Mouse (Mus musculus): ENCODE data around the gene Csmd2. TPM values are rescaled to one million over a fixed set of nuclear protein-coding genes. Genes with fewer than 3 reads are reported as not detected.

The Csmd2 gene
- polyA plus RNA-seq, 1 experiment, result 0.07 TPM

GRCm38 (mm10) chr4:127972976-127973375, 14.7 kb upstream of the Csmd2 start:
- Histone ChIP-seq H3K4me3 (ENCODE audit: extremely low read depth, insufficient read depth, insufficient read length) (no peak overlapping the region), H3K36me3 (ENCODE audit: control insufficient read depth, insufficient read depth, low read length) (no peaks in the 10 kb centered on the region), H3K27ac (ENCODE audit: insufficient read depth, low read length) (no peak overlapping the region), H3K27me3 (ENCODE audit: control insufficient read depth, insufficient read depth, low read length) (no peaks in the 10 kb centered on the region), H3K4me1 (ENCODE audit: control insufficient read depth, insufficient read depth, insufficient read length) (no peaks in the 10 kb centered on the region)
- no peak for DNase-seq (ENCODE audit: low read depth in 1 of 2, low spot score in 2 of 2)
- TF ChIP-seq POLR2A (IDR thresholded peaks at IDR 0.05; ENCODE audit: low read depth, low read length), result no peak
- TF ChIP-seq CTCF (IDR thresholded peaks at IDR 0.05; ENCODE audit: extremely low read depth, insufficient read depth, insufficient read length, insufficient replicate concordance), result no peak
- 80% methylated on average over 3 of the region's 3 CpGs for WGBS

DNA sequence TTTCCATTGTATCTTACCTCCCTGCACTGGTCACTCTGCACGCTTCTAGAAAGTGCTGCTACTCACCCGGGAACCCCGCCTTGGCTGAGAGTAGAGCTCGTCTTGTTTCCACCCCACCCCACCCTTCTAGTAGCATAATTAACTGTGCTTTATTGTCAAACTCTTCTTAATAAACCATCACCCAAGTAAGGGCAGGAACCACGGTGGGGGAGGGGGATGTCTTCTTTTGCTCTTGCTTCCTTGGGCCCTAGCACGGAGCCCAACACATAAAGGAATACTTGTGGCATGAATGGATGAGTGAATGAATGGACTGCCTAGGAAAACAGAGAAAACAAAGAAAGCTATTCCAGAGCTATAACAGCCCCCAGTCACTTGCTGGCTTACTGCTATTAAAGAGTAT, 6.5 kb upstream of the Csmd2 start:
- no peak for TF ChIP-seq CTCF (IDR thresholded peaks at IDR 0.05; ENCODE audit: extremely low read depth, insufficient read depth, insufficient read length, insufficient replicate concordance)
- no peak for TF ChIP-seq POLR2A (IDR thresholded peaks at IDR 0.05; ENCODE audit: low read depth, low read length)
- H3K36me3 ChIP-seq (ENCODE audit: control insufficient read depth, insufficient read depth, low read length), result no peaks in the 10 kb centered on the region
- H3K4me1 ChIP-seq (ENCODE audit: control insufficient read depth, insufficient read depth, insufficient read length), result no peaks in the 10 kb centered on the region
- no peak overlapping the region for H3K27ac ChIP-seq (ENCODE audit: insufficient read depth, low read length)
- no peaks in the 10 kb centered on the region for H3K27me3 ChIP-seq (ENCODE audit: control insufficient read depth, insufficient read depth, low read length)
- H3K4me3 ChIP-seq (ENCODE audit: extremely low read depth, insufficient read depth, insufficient read length), result no peak overlapping the region
- DNase-seq (ENCODE audit: low read depth in 1 of 2, low spot score in 2 of 2), result no peak
- 86% methylated on average over 6 of the region's 6 CpGs for WGBS

DNA sequence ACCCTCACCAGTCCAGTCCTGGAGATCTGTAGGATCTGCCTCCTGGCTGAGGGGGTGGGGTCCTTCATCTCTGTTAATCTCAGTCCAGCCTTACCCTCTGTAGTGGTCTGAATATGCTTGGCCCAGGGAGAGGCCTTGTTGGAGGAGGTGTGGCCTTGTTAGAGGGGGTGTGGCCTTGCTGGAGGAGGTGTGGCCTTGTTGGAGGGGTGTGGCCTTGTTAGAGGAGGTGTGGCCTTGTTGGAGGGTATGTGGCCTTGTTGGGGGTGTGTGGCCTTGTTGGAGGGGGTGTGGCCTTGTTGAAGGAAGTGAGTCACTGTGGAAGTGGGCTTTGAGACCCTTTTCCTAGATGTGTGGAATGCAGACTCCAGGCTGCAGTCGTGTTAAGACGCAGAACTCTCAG, 3.2 kb upstream of the Csmd2 start:
- H3K4me3 ChIP-seq (ENCODE audit: extremely low read depth, insufficient read depth, insufficient read length), result no peak overlapping the region
- no peak overlapping the region for H3K27ac ChIP-seq (ENCODE audit: insufficient read depth, low read length)
- H3K4me1 ChIP-seq (ENCODE audit: control insufficient read depth, insufficient read depth, insufficient read length), result no peaks in the 10 kb centered on the region
- peaks cover 5% of the 10 kb centered on the region; the same call in 1 of the 2 replicates for H3K27me3 ChIP-seq (ENCODE audit: control insufficient read depth, insufficient read depth, low read length)
- no peak for DNase-seq (ENCODE audit: low read depth in 1 of 2, low spot score in 2 of 2)
- no peaks in the 10 kb centered on the region for H3K36me3 ChIP-seq (ENCODE audit: control insufficient read depth, insufficient read depth, low read length)
- TF ChIP-seq POLR2A (IDR thresholded peaks at IDR 0.05; ENCODE audit: low read depth, low read length) (no peak), CTCF (IDR thresholded peaks at IDR 0.05; ENCODE audit: extremely low read depth, insufficient read depth, insufficient read length, insufficient replicate concordance) (no peak)
- WGBS, result 75% methylated on average over 2 of the region's 2 CpGs

DNA sequence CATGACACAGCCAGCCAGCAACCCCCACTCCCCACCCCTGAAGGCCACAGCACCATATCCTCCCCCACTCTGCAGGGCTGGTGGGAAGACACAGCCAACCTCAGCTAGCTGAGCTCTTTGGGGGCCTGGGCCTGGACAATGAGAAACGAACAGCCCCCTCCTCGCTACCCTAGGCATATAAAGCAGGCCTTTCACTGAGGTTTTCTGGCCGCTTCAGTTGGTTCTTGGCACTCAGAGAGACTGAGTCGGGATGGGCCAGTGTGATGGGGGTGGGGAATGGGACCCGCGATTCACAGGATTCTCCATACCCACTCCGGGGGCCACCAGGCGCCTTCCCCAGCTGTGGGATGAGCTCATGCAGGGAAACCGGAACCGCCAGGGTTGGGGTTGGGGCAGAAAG, 1.8 kb upstream of the Csmd2 start:
- Histone ChIP-seq H3K27me3 (ENCODE audit: control insufficient read depth, insufficient read depth, low read length) (peaks cover 5% of the 10 kb centered on the region; the same call in 1 of the 2 replicates), H3K36me3 (ENCODE audit: control insufficient read depth, insufficient read depth, low read length) (no peaks in the 10 kb centered on the region), H3K4me3 (ENCODE audit: extremely low read depth, insufficient read depth, insufficient read length) (no peak overlapping the region), H3K27ac (ENCODE audit: insufficient read depth, low read length) (no peak overlapping the region), H3K4me1 (ENCODE audit: control insufficient read depth, insufficient read depth, insufficient read length) (no peaks in the 10 kb centered on the region)
- WGBS, result 24% methylated on average over 10 of the region's 10 CpGs
- TF ChIP-seq CTCF (IDR thresholded peaks at IDR 0.05; ENCODE audit: extremely low read depth, insufficient read depth, insufficient read length, insufficient replicate concordance), result no peak
- no peak for DNase-seq (ENCODE audit: low read depth in 1 of 2, low spot score in 2 of 2)

DNA sequence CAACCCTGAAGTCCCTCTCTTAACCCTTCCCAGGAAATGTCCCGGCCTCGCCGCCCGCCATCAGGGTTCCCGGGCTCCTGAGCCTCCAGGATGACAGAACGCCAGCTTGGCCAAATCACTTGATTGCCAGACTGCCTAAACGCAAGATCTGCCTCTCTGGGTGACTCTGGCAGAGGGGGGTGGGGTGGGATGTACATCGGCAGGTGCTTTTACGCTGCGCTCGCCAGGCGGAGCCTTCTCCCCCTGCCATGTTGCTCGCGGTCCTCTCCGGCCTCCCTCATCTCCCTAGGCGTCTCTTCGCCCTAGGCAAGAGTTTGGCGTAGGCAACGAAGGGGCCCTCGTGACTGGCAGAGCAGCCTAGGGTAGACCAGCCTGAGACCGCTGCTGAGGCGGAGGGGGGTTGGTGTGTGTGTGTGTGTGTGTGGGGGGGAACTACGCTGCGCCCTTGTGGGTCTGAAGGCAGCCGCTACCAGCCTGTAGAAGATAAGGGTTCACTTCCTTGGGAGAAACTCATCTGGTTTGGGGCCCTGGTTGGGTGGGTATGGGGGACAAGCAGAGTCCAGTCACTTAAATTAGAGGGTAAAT, 1.1 kb upstream of the Csmd2 start:
- TF ChIP-seq POLR2A (IDR thresholded peaks at IDR 0.05; ENCODE audit: low read depth, low read length), result no peak
- TF ChIP-seq CTCF (IDR thresholded peaks at IDR 0.05; ENCODE audit: extremely low read depth, insufficient read depth, insufficient read length, insufficient replicate concordance), result no peak
- H3K4me1 ChIP-seq (ENCODE audit: control insufficient read depth, insufficient read depth, insufficient read length), result no peaks in the 10 kb centered on the region
- no peaks in the 10 kb centered on the region for H3K36me3 ChIP-seq (ENCODE audit: control insufficient read depth, insufficient read depth, low read length)
- H3K27me3 ChIP-seq (ENCODE audit: control insufficient read depth, insufficient read depth, low read length), result peaks cover 5% of the 10 kb centered on the region; the same call in 1 of the 2 replicates
- no peak overlapping the region for H3K27ac ChIP-seq (ENCODE audit: insufficient read depth, low read length)
- no peak overlapping the region for H3K4me3 ChIP-seq (ENCODE audit: extremely low read depth, insufficient read depth, insufficient read length)
- 21% methylated on average over 25 of the region's 25 CpGs for WGBS
- DNase-seq (ENCODE audit: low read depth in 1 of 2, low spot score in 2 of 2), result no peak

DNA sequence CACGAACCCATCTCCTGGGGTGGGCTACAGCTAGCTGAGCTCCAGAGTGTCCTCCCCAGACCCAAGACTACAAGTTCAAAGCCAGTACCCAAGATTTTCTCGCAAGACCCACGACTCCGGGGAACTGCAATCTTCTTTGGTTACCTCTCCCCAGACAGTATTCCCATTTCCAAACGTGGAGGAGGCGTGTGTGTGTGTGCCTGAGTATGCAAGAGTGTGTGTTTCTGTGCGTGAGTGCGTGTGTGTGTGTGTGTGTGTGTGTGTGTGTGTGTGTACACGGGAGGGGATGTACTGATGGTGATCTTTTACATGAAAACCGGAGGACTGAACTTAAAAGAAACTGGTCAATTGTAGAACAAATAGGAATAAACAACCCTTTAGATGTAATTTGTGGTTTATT, 387 bp upstream of the Csmd2 start:
- DNase-seq (ENCODE audit: low read depth in 1 of 2, low spot score in 2 of 2), result no peak
- no peaks in the 10 kb centered on the region for H3K4me1 ChIP-seq (ENCODE audit: control insufficient read depth, insufficient read depth, insufficient read length)
- no peaks in the 10 kb centered on the region for H3K36me3 ChIP-seq (ENCODE audit: control insufficient read depth, insufficient read depth, low read length)
- H3K4me3 ChIP-seq (ENCODE audit: extremely low read depth, insufficient read depth, insufficient read length), result no peak overlapping the region
- H3K27ac ChIP-seq (ENCODE audit: insufficient read depth, low read length), result no peak overlapping the region
- TF ChIP-seq CTCF (IDR thresholded peaks at IDR 0.05; ENCODE audit: extremely low read depth, insufficient read depth, insufficient read length, insufficient replicate concordance) (no peak), POLR2A (IDR thresholded peaks at IDR 0.05; ENCODE audit: low read depth, low read length) (no peak)
- H3K27me3 ChIP-seq (ENCODE audit: control insufficient read depth, insufficient read depth, low read length), result peaks cover 5% of the 10 kb centered on the region; the same call in 1 of the 2 replicates
- 12% methylated on average over 10 of the region's 10 CpGs for WGBS

DNA sequence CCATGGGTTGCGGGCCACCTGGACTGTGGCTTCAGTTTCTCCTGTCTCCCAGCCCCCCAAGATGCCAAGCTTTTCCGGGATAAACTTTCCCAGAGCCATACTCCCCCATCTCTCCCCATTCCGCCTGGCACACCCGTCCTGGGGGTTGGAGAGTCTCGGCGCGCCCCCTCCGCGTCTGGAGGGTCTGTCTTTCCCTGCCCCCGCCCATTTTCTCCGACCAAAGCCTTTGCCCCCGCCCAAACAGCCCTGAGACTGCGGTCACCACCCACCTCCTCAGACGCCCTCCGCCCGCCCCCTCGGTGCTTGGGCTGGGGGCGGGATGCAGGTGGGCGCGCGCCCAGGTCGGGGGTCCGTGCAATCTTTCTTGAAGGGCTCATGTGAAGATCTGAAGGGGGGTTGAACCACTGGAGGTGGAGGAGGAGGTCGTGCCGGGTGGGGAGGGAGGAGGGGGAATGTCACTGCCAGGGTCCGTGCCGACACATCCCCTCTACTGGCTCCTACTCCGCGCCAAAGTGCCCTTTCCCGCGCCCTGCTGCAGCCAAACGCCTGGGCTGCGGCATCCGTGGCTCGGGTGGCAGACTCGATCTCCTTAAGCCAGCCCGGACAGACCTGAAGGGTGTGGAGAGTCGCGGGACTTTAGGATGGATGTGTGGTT, 996 bp downstream of the Csmd2 start:
- H3K27ac ChIP-seq (ENCODE audit: insufficient read depth, low read length), result no peak overlapping the region
- peaks cover 5% of the 10 kb centered on the region; the same call in 1 of the 2 replicates for H3K27me3 ChIP-seq (ENCODE audit: control insufficient read depth, insufficient read depth, low read length)
- TF ChIP-seq POLR2A (IDR thresholded peaks at IDR 0.05; ENCODE audit: low read depth, low read length) (no peak), CTCF (IDR thresholded peaks at IDR 0.05; ENCODE audit: extremely low read depth, insufficient read depth, insufficient read length, insufficient replicate concordance) (no peak)
- DNase-seq (ENCODE audit: low read depth in 1 of 2, low spot score in 2 of 2), result no peak
- H3K36me3 ChIP-seq (ENCODE audit: control insufficient read depth, insufficient read depth, low read length), result no peaks in the 10 kb centered on the region
- H3K4me3 ChIP-seq (ENCODE audit: extremely low read depth, insufficient read depth, insufficient read length), result no peak overlapping the region
- no peaks in the 10 kb centered on the region for H3K4me1 ChIP-seq (ENCODE audit: control insufficient read depth, insufficient read depth, insufficient read length)
- WGBS, result 11% methylated on average over 39 of the region's 39 CpGs

Measured in spleen, adult 2 months (tissue).